Mouse (Mus musculus): ENCODE results near the gene Utp15.

Gene Utp15

DNA sequence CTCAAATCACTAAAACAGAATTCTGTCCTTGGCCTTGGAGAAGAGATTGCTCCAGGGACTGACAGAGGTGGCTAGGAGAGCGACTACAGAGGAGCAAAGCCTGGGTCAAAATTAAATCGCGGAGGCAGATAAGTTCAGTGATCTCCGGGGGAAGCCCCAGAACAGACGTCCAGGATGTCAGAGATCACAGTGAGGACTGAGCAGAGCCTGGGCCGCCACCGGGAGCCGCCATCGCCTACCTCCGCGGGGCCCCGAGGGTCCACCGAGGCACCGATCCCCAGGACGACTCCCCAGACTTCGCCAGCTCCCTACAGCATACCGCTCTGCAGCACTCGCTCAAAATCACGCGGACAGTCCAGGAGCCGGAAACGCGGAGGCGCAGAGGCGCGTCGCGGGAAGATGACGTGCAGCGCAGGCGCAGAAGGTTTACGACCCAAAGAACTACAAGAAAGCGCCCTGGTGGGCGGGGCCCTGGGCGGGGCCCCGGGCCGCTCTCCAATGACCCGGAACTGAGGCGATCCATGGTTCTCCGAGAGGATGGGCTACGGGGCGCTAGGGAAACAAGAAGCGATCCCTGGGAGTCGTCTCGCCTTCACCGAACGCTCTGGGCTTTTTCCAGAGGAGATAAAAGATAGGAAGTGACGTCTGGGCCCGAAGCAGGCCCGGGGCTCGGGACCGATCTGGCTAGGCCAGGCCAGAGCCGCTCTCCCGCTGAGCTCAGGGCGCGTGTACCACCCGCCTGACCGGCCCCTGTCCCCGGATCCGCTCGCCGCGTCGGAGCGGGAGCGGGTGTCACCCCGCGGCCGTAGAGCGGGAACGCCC lies at the start of gene Utp15, which contains the start of gene Ankra2:
Gene Utp15, minus strand, starts transcription at position 406 of the 822 bp plus-strand sequence.
Gene Ankra2, plus strand, starts transcription at position 439 of the 822 bp plus-strand sequence.
- peak; percentile 96 for DNase-seq (ENCODE audit: low spot score)

GRCm38 (mm10) chr13:98311597-98311996 lies 48.8 kb upstream of the Utp15 start:
- no peak for DNase-seq (ENCODE audit: low spot score)

- DNase-seq (ENCODE audit: low spot score): no peak
These were observed 45.9 kb upstream of the Utp15 start for GRCm38 (mm10) chr13:98308724-98309123.

DNA sequence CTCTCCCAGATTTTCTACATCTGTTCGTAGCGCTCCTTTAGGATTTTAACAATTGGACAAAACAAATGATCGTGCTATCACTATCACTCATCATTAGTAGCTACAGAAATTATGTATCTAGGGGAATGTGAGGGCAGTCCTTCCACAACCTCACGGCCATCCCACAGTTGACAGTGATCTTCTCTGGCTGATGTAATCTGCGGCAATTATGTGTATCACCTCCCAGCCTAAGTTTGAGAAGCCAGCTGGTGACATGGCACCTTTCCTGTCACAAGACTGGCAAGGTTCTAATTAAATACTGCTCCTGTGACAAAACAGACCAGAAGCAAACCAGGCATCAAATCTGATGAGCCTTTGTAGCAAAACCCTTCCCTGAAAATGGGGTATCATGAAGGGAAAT lies 45.2 kb upstream of the Utp15 start:
- no peak for DNase-seq (ENCODE audit: low spot score)

GRCm38 (mm10) chr13:98306852-98307475 lies 44.1 kb upstream of the Utp15 start:
- no peak for DNase-seq (ENCODE audit: low spot score)

- no peak for DNase-seq (ENCODE audit: low spot score)
These were observed 43.6 kb upstream of the Utp15 start for GRCm38 (mm10) chr13:98306393-98306792.

- no peak for DNase-seq (ENCODE audit: low spot score)
These were observed 42.4 kb upstream of the Utp15 start for GRCm38 (mm10) chr13:98305257-98305656.

DNA sequence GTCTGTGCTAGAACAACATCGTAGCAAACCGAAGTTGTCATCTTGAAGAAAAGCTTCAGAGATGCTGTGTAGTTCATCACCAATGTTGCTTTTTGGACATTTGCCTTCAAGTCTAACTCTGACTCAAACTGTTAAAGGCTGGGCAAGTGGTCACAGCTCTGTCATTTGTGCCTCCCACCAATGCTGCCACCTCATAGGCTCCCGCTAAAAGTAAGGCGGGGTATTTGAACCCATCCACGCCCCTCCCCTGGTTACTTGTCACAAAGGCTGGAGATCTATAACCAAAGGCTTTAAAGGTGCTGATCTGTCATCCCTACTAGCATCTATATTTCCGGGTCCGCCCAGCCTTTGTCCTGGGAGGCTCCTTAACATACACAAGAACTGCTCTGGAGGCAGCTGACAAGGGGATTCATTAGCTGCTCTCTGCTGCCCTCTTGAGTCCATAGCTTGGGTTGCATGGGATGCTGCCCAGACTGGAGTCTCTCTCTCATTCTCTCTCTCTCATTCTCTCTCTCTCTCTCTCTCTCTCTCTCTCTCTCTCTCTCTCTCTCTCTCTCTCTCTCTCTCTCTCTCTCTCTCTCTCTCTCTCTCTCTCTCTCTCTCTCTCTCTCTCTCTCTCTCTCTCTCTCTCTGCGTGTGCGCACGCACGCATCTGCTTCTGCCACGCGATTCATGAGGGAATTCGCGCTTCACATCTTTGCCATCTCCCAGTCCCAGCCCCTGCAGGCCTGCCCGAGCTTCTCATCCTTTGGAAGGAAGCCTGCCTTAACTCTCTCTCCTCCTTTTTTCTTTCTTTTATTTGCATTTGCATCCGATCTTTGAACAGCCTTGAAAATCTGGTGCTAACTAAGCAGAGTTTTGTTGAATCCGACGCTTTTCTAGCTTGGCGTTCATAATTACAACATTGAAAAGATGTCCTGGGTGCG lies 36.3 kb upstream of the Utp15 start:
- DNase-seq (ENCODE audit: low spot score): peak; percentile 50

GRCm38 (mm10) chr13:98297883-98298482 lies 35.1 kb upstream of the Utp15 start:
- DNase-seq (ENCODE audit: low spot score): no peak

DNA sequence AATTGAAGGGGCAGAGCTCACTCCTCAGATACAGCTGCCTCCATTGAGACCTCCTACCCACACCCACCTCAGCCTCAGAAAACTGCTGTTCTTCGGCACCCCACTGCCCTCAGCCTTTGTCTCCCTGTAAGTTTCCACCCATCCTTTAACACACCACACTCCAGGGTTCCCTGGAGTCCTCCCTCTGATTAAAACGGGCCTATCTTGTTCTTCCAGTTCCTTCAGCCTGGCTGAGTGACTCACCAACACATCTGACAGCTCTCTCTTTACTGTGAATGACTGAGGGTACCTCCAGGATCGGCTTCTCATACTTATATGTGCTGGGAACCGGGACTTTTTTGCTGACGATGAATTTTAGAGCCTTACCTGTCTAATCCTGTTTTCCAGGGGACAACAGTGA lies 33.2 kb upstream of the Utp15 start:
- no peak for DNase-seq (ENCODE audit: low spot score)

- DNase-seq (ENCODE audit: low spot score): no peak
These were observed 28.9 kb upstream of the Utp15 start for GRCm38 (mm10) chr13:98291712-98292111.

DNA sequence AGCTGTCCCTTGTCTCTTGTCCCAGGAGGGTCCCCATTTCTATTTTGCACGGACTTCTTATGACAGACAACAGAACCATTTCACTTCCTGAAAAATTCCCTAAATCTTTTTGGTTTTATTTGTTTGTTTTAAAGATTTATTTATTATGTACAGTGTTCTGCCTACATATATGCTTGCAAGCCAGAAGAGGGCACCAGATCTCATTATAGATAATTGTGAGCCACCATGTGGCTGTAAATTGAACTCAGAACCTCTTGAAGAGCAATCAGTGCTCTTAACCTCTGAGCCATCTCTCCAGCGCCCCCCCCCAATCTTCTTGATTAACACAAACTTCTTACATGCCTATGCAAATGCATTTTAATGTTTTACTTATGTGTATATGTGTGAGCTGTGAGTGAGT lies 27.9 kb upstream of the Utp15 start:
- no peak for DNase-seq (ENCODE audit: low spot score)

GRCm38 (mm10) chr13:98280990-98281650 lies 18.3 kb upstream of the Utp15 start:
- no peak for DNase-seq (ENCODE audit: low spot score)

GRCm38 (mm10) chr13:98279686-98280085 lies 16.8 kb upstream of the Utp15 start, which contains the start of gene Gm21976:
Gene Gm21976, plus strand, starts transcription at chr13:98279887.
- no peak for DNase-seq (ENCODE audit: low spot score)

GRCm38 (mm10) chr13:98277501-98277900 lies 14.7 kb upstream of the Utp15 start:
- no peak for DNase-seq (ENCODE audit: low spot score)

DNA sequence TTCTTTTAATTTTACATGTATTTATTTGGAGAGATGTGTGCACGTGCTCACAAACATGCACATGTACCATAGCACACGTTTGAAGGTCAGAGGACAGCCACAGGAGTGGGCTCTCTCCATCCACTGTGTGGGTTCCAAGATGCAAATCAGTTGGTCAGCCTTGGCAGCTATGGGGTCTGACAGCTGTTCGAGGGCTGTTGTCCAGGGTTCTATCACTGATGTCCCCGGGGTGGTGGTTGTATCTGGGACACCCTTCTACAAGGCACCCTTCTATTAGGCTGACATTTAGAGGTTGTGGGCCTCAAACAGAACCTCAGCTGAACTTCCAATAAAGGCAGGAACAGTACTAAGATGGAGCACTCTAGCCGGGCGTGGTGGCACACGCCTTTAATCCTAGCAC lies 13.4 kb upstream of the Utp15 start:
- no peak for DNase-seq (ENCODE audit: low spot score)

DNA sequence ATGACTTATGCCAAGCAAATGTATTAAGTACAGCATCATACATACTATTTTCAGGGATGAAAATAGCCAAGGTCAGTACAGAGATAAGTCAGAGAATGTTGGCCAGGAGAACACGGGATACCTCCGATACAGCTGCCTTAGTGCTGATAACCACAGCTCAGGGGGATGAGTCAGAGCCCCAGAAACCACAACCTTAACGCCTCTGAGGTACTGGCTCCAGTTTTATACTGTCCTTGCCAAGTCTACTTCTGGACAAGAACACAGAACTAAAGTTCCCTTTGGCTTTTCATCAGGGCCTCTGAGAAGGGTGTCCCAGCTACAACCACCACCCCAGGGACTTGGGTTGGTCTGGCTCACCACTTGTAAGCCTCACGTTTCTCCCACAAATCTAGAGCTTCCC lies 12.8 kb upstream of the Utp15 start:
- no peak for DNase-seq (ENCODE audit: low spot score)

GRCm38 (mm10) chr13:98274023-98274422 lies 11.2 kb upstream of the Utp15 start:
- DNase-seq (ENCODE audit: low spot score): no peak

- DNase-seq (ENCODE audit: low spot score): no peak
These were observed 1.3 kb upstream of the Utp15 start for GRCm38 (mm10) chr13:98264111-98264510.

DNA sequence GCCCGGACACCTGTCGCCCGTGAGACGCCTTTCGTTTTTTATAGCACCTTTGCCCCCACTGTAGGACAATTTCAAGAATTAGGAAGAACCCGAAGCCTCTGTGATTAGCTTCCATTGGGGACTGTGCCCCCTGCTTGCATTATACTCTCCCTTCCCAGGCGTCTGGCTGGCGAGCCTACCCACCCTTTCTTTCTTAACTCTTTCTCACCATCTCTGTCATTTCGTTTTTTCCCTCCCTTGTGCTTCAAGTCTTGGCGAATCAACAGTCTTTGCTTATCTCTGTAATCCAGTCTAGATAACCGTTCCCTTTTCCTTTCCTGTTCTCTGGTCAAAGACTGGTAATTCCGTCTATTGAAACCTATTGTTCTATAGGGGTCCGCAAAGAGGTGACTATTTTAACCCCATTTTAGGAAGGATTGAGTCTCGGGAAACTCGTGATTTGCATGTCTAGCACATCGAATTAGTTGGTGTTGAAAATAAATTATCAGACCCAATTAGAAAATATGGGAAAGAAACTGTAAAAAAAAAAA lies 682 bp upstream of the Utp15 start:
- DNase-seq (ENCODE audit: low spot score): no peak

- no peak for DNase-seq (ENCODE audit: low spot score)
These were observed 7.9 kb downstream of the Utp15 start for GRCm38 (mm10) chr13:98254921-98255320.
